Mouse (Mus musculus) lung, postnatal 36 days (tissue): ENCODE data around the gene Asb18.

Experiments used
- DNase-seq: peaks from one replicate; pipeline ENCODE4 v3.0.0; 2022; ENCODE audit warnings: mixed read lengths

The Asb18 gene

DNA sequence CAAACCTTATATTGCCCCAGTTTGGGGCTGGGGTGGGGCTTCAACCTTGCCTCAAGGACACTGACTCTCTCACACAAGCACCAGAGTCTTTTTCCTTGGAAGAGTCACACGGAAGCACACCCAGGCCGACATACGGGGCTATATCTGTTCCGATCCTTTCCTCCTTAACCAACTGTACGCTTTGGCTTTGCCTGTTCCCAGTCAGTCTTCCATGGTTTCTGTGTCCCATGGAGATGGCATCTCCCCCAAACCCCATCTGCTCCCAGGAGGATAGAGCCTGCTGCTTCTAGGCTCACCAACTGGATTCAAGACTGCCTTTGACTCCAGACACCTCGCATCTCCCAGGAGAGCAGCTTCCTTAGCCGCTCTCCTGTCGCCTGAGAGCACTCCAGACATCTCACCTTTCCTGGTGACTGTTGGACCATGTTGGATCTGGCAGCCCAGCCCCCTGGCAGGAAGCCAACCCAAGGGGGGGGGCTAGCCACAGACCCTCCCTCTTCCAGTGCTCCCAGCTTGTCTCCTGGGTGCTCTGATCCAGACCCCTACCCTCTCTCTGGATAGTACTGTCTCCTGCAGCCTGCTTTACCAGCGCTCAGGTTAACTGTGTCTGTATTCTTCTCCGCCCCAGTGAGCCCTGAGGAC is 45.3 kb downstream of the Asb18 start:
- DNase-seq: no peak

DNA sequence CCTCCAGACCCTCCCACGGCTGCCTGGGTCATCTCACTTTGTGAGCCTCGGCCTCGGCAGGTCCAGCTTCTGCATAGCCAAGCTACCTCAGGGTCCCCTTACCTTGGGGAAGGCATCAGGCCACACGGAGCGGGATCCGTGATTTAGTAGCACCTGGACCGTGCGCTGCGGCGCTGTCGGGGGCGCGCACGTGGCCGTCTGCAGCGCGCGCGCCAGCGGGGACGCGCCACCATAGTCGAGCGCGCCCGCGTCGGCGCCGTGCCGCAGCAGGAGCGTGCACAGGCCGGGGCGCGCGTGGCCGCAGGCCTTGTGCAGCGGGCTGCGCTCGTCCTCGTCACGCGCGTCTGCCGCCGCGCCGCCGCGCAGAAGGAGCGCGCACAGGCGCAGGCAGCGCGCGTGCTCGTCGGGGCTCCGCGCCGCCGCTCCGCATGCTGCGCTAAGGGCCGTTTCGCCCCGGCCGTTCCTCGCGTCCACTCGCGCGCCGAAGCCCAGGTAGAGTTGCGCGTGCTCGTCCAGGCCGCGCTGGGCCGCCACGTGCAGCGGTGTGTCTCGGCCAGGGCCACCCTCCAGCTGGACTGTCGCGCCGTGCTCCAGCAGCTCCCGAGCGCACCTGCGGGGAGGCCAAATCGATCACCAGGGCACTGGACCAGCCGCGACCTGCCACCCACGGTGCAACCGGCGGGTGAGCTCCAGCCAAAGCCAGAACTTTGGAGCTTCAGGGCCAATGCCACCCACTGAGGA is 46.2 kb downstream of the Asb18 start:
- no peak for DNase-seq

DNA sequence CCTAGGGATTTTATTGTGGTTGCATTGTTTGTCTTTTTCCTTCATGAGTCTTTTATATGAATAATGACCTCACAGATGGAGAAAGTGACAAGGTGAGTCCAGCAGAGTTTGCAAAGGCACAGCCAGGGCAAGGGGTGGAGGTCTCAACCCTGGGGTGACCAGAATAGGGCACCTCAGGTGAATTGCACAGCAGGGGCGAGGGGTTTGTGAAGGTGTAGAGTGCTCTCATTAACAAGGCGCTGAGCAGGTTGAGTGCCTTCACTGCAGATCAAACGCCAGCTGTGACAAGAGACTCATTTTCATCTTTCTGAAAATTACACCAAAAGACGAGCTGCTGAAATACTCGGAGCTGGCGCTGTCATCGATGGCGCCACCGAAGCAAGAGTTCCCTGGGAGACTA is 46.9 kb downstream of the Asb18 start:
- DNase-seq: no peak

DNA sequence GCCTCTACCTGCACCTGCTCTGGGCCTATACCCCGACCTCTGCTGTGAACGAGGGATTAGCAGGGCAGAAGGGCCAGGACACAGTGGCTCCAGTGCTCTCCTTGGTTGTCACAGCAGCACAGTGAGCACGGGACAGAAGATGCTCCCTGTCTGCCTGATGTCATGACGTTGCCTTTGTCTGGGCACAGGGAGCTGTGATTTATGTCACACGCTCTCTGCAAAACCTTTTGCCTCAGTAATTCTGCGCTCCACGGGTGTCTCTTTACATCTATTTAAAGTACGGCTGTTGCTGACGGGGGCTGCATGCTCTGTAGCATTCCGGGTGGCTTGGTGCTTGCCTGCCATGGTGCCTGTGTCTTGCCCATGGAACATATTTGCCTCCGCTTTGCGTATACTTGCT is 50.0 kb downstream of the Asb18 start:
- DNase-seq: no peak

DNA sequence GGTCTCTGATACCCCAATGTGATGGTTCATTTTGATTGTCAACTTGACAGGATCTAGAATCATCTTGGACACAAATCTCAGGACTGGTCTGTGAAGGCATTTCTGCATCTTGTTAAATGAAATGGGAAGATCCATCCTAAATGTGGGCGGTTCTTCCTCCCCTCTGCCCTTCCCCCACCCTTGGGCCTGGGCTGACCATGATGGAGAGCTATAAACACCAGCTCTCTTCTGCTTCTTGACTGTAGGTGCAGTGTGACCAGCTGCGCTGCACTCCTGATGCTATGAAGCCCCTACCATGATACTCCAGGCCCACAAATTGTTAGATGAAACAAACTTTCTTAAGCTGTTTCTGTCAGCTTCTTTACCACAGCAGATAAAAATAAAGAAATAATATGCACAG is 51.2 kb downstream of the Asb18 start:
- DNase-seq: no peak

- no peak for DNase-seq
Observed at GRCm38 (mm10) chr1:89962092-89962491, 52.4 kb downstream of the Asb18 start.

DNA sequence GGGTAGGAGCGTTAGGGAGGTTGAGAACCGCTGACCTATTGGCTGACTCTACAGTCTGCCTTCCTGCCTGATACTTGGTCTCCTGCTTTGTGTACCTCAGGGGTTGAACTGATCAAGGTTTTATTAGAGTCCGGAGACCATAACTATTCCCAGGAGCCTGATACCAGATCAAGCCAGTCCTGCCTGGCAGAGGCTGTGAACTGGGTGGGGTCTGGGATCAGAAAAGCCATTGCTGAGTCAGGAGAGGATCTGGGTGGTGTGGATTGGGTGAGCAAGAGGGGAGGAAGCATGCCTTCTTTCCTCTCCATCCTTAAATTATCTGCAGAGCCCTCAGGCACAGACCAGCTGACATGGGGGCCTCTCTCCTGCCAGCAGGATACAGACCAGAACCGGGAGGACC is 55.1 kb downstream of the Asb18 start:
- no peak for DNase-seq

DNA sequence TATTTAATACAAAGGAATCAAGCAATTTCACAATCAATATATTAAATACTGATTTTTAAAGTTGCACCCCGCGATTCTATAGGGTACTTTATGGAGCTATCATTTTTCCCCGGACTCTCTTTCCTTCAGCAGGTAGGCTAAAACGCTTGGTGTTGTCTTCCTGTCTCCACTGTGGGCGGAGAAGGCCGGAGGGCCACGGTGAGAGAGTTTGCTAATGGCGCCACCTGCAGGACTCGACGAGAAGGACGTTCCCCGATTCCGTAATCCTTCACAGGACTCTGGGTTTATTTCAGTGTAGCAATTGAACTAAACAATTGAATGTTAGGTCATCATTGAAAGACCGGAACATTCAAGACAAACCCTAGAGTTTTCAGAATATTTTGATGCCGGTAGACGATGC is 71.3 kb downstream of the Asb18 start:
- DNase-seq: peak; percentile 88

- no peak for DNase-seq
Observed at GRCm38 (mm10) chr1:89942395-89942976, 72.0 kb downstream of the Asb18 start.

DNA sequence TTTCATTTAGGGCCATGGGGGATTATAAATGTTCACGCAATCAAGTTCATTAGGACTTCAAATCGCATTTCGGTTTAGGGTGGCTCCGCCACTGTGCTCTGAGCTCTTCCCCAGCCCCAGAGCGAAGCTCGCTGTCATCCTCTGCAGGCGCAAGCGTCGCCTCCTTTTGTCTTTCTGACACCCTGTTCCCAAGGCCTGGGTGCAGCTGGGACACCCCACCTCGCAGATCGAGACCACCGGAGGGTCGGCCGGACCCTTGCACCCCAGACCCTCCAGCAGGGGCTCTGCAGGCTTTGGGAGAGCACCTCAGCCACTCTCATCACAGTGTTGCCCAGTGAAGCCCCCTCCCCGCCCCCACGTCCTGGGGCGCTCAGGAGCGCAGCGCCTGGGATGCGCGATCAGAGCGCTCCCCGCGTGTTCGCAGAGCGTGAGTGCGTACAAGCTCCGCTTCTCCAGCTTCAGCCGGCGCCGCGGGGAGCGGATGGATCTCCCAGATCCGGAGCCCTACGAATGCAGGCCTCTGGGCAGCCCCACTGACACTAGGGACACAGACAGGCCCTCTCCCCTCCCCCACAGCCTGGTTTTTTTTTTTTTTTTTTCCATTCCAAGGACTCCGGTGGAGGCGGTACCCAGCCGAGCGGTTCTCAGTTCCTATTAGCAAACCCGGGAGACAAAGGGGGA is 72.6 kb downstream of the Asb18 start:
- no peak for DNase-seq

GRCm38 (mm10) chr1:89940961-89941524 is 73.4 kb downstream of the Asb18 start:
- no peak for DNase-seq

DNA sequence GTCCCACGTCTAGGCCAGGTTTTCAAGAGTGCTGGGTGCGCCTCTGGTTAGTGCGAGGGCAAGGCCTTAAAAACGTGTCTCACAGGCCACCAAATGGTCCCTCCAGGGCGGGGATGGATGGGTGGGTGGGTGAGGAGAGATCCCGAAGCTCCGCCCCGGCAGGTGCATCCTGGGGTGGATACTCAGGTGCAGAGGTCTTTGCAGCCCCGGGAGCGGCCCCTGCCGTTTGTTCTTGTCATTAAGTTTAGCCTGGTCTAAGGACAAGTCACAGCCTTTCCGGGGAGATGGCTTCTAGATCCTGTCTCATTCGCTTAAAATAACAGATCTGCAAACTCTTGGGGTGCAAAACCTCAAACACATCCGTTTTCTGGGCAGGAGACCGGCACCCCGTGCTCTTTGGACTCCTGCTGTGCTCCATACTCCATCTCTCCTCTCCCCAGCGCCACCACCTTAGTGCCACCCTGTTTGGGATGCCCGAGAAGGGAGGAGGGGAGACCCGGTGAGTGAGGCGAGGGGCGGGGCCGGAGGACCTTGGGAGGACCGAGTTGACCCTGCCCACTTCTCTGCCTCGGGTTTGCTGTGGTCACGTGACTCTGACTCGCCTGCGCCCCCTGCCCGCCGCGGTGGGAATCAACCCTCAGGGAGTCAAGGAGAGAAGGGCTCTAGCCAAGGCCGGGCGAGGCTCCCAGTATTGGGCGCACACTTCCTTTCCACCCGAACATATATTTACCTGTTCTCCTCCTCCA is 74.3 kb downstream of the Asb18 start:
- DNase-seq: peak; percentile 84

GRCm38 (mm10) chr1:89939596-89939960 is 74.9 kb downstream of the Asb18 start:
- DNase-seq: no peak

GRCm38 (mm10) chr1:89938884-89939595 is 75.4 kb downstream of the Asb18 start:
- DNase-seq: no peak

GRCm38 (mm10) chr1:89935493-89936348 is 78.7 kb downstream of the Asb18 start:
- no peak for DNase-seq

DNA sequence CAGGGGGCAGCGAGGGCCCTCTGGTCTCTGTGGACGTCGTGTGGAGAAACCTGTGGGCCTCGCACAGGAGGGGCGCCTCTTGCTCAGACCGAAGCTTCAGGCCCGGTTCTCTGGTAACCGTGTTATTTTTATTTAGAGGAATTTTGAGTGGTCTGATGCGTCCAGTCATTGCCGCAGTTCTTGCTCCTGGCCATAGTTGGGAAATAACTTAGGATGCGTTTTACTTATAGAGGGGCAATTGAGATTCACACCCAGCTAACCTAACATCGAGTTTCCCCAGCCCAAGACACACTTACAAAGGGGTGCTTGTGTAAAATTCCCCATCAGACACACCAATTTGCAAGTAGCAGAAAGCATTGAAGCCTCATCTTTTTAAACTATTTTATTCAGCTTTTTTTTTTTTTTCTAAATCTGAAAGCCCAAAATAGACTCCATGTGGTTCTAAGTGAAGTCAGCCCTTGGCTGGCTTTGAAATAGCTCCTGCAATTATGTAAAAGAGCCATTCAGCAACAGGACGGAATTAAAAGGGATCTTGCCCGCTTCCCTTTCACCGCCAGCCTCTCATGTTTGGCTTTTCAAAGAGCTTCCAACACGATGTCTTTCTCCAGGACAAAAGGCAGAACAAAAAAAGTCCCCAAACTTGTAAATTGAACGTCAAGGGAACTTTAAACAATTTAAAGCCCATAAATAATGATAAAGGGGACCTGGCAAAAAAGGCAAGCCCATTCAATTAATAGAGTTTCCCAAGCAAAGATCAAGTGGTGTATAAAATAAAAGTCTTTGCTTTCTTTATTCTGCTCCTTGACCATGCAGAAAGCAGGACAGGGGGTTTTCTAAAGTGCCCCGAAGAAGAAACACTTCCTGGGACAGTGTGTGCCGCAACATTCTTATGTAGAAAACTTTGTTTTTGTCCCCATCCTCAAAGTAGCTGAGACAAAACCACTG is 79.9 kb downstream of the Asb18 start:
- no peak for DNase-seq

GRCm38 (mm10) chr1:89933786-89934185 is 80.7 kb downstream of the Asb18 start:
- no peak for DNase-seq

DNA sequence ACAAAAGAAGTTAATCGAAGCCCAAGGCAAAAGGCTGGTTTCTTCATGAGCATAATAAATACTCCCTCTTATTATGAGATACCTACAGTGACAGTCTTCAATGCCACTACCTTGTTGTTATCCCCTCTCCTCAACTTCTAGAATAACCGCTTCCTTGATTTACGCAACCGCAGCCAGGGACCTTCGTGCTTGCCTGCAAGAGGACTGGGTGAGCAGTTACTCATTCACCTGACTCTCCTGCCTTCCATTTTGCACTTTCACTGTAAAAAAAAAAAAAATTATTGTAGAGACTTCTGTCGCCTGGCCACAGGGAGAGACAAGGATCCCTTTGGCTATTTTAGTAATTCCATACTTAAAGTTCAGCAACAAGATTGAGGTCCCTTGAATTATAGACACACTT is 81.4 kb downstream of the Asb18 start:
- DNase-seq: no peak

DNA sequence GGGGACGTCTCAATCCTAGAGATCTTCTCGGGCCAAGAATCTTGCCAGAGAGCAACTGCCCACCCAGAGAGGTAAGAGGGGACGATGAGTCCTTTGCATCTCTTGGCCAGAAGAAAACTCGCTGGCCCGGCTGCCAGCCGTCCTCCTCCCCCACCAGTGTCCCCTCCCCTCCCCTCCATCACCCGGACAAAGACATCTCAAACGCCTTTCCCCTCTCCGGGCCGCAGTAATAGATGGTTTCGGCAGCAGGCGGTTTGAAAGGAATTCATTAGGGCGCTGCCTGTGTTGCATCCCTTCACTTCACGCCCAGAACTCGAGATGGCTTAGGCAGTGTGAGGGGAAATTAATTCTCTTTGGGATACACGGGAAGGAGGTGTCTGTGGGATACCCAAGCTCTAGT is 81.8 kb downstream of the Asb18 start:
- no peak for DNase-seq

- no peak for DNase-seq
Observed at GRCm38 (mm10) chr1:89932021-89932423, 82.4 kb downstream of the Asb18 start.
